Mouse (Mus musculus) limb, embryonic 10.5 days (tissue): ENCODE data around the gene Zfyve19. TPM values are rescaled to one million over a fixed set of nuclear protein-coding genes. Genes with fewer than 3 reads are reported as not detected.

Experiments
- DNase-seq: peaks from one replicate; pipeline ENCODE4 v3.0.0-alpha.2; 2017; ENCODE audit warnings: low spot score
- H3K27ac ChIP-seq: fragments of 300-500 bp; sonication (generic); 2 replicates; pipeline ENCODE4 v1.5.1; 2016; ENCODE audit warnings: mild to moderate bottlenecking
- H3K27me3 ChIP-seq: fragments of 300-500 bp; sonication (generic); 2 replicates; pipeline ENCODE4 v1.6.1; 2016; ENCODE audit warnings: low read depth, mild to moderate bottlenecking; ENCODE audit not compliant: poor library complexity, severe bottlenecking
- H3K36me3 ChIP-seq: fragments of 300-500 bp; sonication (generic); 2 replicates; pipeline ENCODE4 v1.6.1; 2016; ENCODE audit warnings: mild to moderate bottlenecking, moderate library complexity
- H3K4me1 ChIP-seq: fragments of 300-500 bp; sonication (generic); 2 replicates; pipeline ENCODE4 v1.6.1; 2016
- H3K4me3 ChIP-seq: fragments of 300-500 bp; sonication (generic); 2 replicates; pipeline ENCODE4 v1.5.1; 2016; ENCODE audit warnings: mild to moderate bottlenecking, moderate library complexity
- H3K9me3 ChIP-seq: fragments of 300-500 bp; sonication (generic); replicated peaks from 2 replicates; pipeline ENCODE4 v1.6.1; 2016; ENCODE audit warnings: mild to moderate bottlenecking
- WGBS: fragments of 180-500 bp; shearing (Covaris S2); methylation state at CpG from one replicate; pipeline ENCODE4 v1.1.7; 2016; 5-methylcytosine and 5-hydroxymethylcytosine counted together
- polyA plus RNA-seq: library from polyadenylated mRNA; unstranded; fragments of >200 nt; fragmentation: Nextera tagmentation; extraction: Ambion mirVana; gene quantifications from 2 replicates; pipeline ENCODE4 v1.2.1, GENCODE M21; 2016

The Zfyve19 gene
- polyA plus RNA-seq = 62.1 and 64.2 TPM in 2 replicates

DNA sequence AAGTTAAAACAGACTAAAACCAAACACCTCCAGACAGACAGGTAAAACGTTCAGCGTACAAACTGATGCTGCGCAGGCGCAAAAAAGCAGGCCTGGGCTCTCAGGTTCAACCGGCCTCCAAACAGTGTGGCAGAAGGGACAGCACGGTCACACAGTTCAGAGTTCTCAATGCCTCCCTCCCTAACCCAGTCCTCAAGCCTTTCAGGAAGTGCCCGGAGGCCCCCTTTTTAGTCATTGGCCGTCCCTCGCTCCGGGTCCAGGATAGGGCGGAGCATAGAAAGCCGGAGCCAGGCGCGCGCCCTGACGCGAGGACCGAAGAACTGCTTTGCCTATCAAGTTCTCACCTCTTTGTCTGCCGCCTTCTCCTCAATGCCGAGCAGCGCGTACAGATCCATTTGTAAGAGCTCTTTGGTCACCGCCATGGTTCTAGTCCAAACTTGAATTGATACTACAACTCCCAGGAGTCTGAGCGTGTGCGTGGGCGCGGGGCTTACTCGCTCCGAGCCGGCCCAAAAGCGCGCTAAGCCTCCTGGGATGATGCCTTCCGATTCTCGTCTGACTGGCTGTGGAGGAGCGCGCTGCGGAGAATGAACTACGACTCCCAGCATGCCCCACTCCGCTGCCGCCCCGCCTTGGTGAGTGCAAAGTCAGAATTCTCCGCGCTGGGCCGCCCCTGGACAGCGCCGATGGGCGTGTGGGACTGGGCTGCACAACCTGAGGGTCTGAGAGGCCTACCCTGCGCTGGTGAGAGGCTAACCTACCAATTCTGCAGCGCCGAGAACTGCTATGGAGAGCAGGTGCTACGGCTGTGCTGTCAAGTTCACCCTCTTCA lies at the start of gene Zfyve19, which contains the start of gene Dnajc17:
Zfyve19 (plus strand) TSS at position 274 of the 832 bp plus-strand sequence.
Dnajc17 (minus strand) TSS at position 452 of the 832 bp plus-strand sequence.
- under 1% methylated on average over 51 of the region's 51 CpGs for WGBS
- peak; percentile 95 for DNase-seq

DNA sequence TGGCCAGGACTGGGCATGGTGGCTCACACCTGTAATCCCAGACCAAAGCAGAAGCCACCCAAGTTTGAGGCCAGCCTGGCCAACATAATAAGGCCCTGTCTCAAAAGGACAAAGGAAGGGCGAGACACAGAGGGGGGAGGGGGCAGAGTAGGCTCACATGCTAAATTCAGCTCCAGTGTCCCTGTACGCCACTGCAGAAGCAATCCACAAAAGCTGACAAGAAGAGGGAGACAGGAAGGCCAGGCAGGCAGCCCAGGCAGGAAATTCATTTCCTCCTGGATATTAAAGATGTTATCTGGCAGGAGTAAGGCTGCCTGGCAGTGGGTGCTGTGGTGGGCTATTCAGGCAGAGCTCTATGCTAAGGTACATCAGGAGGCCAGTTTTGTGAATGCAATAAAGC lies 47.2 kb upstream of the Zfyve19 start:
- Histone ChIP-seq H3K4me1 (peaks cover 12% of the 10 kb centered on the region), H3K27ac (no peak overlapping the region), H3K36me3 (0 out of 2 replicates have a peak, but pooled peaks cover 3% of the 10 kb centered on the region), H3K4me3 (no peak overlapping the region), H3K27me3 (peaks cover 27% of the 10 kb centered on the region), H3K9me3 (no peaks in the 10 kb centered on the region)
- DNase-seq = no peak
- WGBS = 48% methylated on average over 2 of the region's 2 CpGs

More for the DNA sequence above, at the start of gene Zfyve19, which contains the start of gene Dnajc17:
- peaks cover 32% of the 10 kb centered on the region for H3K36me3 ChIP-seq
- H3K27ac ChIP-seq = peak within 1 kb of the TSS; percentile 93
- no peaks in the 10 kb centered on the region for H3K27me3 ChIP-seq
- H3K9me3 ChIP-seq = no peaks in the 10 kb centered on the region
- H3K4me1 ChIP-seq = peaks cover 25% of the 10 kb centered on the region
- peak within 1 kb of the TSS; percentile 80 for H3K4me3 ChIP-seq

DNA sequence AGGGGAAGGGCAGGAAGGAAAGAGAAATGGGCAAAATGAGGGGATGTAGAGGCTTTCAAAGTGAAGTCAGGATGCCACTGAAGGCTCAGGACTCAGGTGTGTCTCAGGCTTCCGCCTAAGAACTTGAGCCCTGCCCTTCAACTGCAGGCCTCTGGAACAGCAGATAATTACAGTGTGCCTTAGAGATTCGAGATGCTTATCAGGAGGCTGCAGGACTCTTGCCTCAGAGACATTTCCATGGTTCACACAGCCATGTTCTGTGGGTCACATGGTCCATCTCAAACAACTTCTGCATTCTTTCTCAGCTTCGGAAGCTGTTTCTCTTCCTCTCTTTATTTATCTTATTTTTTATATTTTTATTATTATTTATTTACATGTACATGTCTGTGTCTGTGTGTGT lies 45.3 kb upstream of the Zfyve19 start:
- H3K27me3 ChIP-seq = peaks cover 46% of the 10 kb centered on the region
- no peaks in the 10 kb centered on the region for H3K9me3 ChIP-seq
- no peaks in the 10 kb centered on the region for H3K36me3 ChIP-seq
- WGBS = 77% methylated on average over 3 of the region's 3 CpGs
- no peak overlapping the region for H3K27ac ChIP-seq
- no peak overlapping the region for H3K4me3 ChIP-seq
- peaks cover 17% of the 10 kb centered on the region for H3K4me1 ChIP-seq
- no peak for DNase-seq

DNA sequence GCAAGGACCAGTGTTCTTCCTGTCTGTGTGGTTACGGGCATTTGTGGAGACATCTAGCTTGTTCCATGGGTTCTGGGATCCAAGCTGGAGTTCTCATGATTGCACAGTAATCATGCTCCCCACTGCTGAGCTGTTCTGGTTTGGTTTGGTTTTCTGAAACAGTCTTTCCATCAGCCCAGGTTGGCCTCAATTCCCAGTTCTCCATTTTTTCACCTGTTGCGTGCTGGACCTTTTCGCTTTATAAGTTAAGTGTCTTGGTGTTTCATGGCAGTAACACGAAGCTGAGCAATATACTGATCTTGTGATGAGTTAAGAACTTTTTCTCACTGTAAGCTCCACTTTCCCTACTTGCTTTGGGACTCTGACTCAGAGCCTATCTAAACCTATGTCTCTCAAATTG lies 44.4 kb upstream of the Zfyve19 start:
- Histone ChIP-seq H3K9me3 (no peaks in the 10 kb centered on the region), H3K27me3 (peaks cover 54% of the 10 kb centered on the region), H3K36me3 (no peaks in the 10 kb centered on the region), H3K4me3 (no peak overlapping the region), H3K27ac (no peak overlapping the region), H3K4me1 (peaks cover 19% of the 10 kb centered on the region)
- no peak for DNase-seq
- WGBS = 92% methylated on average over 4 of the region's 4 CpGs

DNA sequence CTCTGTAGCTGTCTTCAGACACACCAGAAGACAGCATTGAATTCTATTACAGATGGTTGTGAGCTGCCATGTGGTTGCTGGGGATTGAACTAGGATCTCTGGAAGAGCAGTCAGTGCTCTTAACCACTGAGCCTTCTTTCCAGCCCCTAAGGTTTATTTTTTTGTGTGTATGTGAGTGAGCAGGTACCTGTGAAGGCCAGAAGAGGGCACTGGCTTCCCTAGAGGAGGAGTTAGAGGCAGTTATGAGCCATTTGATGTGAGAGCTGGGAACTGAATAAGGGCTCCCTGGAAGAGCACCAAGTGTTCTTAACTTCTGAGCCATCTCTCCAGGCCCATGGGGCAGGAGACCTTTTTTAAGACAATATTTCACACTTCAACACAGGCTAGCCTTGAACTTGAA lies 43.0 kb upstream of the Zfyve19 start:
- Histone ChIP-seq H3K4me3 (no peak overlapping the region), H3K9me3 (no peaks in the 10 kb centered on the region), H3K4me1 (peaks cover 21% of the 10 kb centered on the region), H3K27me3 (peaks cover 65% of the 10 kb centered on the region), H3K27ac (no peak overlapping the region), H3K36me3 (no peaks in the 10 kb centered on the region)
- no peak for DNase-seq

DNA sequence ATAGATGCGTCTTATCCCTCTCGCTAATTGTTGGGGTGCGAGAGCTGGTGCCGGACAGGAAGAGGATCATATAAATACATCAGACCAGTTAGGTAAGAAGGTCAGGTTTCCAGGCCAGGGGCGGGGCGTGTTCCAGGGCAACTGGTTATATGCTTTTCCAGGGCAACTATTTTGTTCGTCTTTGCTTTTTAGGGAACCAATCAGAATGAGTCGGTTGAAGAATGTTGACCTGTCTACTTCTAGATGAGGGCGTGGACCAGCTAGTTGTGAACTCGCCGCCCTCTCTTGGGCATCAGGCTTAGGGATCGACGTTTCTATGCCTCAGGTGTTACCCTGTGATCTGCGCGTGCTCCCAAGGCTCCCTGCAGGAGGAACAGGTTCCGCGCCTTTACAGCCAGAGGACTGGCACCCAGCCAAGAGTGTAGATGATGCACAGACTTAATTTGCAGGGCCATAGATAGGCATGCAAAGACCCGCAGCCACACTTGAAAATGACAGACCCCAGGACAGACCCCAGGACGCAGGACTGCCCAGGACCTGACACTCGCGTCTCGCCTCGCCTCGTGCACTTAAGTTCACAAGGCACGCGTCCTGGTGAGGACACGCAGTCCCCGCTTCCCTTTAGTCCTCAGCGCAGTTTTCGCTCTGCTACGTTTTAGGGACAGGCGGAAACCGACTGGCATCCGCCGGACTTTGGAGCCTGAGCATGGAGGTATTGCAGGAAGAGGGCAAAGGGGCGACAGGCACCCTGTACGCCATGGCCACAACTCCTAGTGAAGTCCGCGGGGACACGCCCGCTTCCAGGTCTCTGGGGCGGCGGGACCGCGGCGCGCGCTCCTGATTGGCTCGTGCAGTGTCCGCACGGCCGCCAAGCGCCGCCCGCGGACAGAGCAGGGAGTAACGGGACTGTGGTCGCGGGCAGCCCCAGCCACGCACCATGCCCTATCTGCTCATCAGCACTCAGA lies 41.2 kb upstream of the Zfyve19 start, which contains the start of gene Gchfr:
Gchfr (plus strand) TSS at position 873 of the 965 bp plus-strand sequence.
- Histone ChIP-seq H3K4me3 (peak within 1 kb of the TSS; percentile 65), H3K9me3 (no peaks in the 10 kb centered on the region), H3K4me1 (peaks cover 30% of the 10 kb centered on the region), H3K27me3 (peaks cover 65% of the 10 kb centered on the region), H3K36me3 (0 out of 2 replicates have a peak, but pooled peaks cover under 1% of the 10 kb centered on the region), H3K27ac (peak within 1 kb of the TSS; percentile 54)
- under 1% methylated on average over 60 of the region's 60 CpGs for WGBS
- peak; percentile 83 for DNase-seq

DNA sequence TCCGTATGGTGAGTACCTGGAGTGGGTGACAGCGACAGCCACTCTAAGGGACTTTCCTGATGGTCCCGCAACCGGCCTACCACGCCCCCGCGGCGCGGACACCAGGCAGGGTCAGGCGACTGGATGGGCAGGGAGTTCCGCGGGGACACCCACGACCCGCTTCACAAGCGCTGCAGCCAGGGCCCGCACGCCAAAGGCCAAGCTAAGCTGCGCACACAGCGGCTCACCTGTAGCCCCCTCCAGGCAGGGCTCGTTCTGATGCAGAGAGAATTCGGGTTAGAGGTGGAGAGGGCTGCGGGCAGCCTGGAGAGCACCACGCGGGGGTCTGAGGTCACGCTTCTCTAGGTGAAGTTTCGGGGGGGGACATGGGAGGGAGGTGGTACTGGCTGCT lies 40.6 kb upstream of the Zfyve19 start:
- H3K27ac ChIP-seq = peak overlapping the region; percentile 54
- DNase-seq = no peak
- H3K27me3 ChIP-seq = peaks cover 65% of the 10 kb centered on the region
- 0 out of 2 replicates have a peak, but pooled peaks cover 3% of the 10 kb centered on the region for H3K36me3 ChIP-seq
- peaks cover 36% of the 10 kb centered on the region for H3K4me1 ChIP-seq
- H3K4me3 ChIP-seq = peak overlapping the region; percentile 65
- WGBS = 5% methylated on average over 26 of the region's 26 CpGs
- H3K9me3 ChIP-seq = no peaks in the 10 kb centered on the region

DNA sequence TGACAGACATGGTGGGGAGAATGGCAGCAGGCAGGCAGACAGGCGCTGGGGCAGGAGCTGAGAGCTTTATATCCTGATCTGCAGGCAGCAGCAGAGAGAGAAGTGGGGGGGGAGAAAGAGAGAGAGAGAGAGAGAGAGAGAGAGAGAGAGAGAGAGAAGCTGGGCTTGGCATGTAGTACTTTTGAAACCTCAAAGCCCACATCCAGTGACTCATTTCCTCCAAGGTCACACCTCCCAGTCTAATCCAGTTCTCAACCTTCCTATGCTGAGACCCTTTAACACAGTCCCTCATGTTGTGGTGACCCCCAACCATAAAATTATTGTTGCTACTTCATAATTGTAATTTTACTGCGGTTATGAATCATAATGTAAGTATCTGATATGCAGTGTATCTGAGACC lies 38.1 kb upstream of the Zfyve19 start:
- Histone ChIP-seq H3K27me3 (peaks cover 48% of the 10 kb centered on the region), H3K36me3 (peaks cover 3% of the 10 kb centered on the region; the same call in 1 of the 2 replicates), H3K4me3 (no peak overlapping the region), H3K4me1 (peaks cover 60% of the 10 kb centered on the region), H3K9me3 (no peaks in the 10 kb centered on the region), H3K27ac (no peak overlapping the region)
- 74% methylated on average over 2 of the region's 2 CpGs for WGBS
- no peak for DNase-seq

DNA sequence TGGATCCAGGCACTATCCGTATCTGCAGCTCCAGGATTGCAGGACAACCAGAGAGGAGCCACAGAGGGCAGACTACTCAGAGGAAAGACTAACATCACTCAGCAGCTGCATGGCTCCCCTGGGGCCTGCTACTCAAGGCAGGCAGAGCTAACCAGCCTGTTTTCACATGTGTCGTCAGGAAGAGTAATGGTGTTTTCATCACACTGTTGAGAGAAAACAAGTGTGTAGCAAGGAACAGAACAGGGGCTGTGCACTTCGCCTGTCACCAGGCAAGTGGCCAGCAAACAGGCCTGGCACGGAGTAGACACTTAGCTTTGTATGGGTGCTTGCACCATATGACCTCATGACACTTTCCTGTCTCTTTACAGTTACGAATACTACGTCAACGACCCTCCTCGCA lies 36.8 kb upstream of the Zfyve19 start:
- Histone ChIP-seq H3K27ac (no peak overlapping the region), H3K4me1 (peaks cover 63% of the 10 kb centered on the region), H3K36me3 (peaks cover 8% of the 10 kb centered on the region; the same call in 1 of the 2 replicates), H3K4me3 (no peak overlapping the region), H3K27me3 (peaks cover 35% of the 10 kb centered on the region), H3K9me3 (no peaks in the 10 kb centered on the region)
- WGBS = 62% methylated on average over 8 of the region's 8 CpGs
- no peak for DNase-seq

DNA sequence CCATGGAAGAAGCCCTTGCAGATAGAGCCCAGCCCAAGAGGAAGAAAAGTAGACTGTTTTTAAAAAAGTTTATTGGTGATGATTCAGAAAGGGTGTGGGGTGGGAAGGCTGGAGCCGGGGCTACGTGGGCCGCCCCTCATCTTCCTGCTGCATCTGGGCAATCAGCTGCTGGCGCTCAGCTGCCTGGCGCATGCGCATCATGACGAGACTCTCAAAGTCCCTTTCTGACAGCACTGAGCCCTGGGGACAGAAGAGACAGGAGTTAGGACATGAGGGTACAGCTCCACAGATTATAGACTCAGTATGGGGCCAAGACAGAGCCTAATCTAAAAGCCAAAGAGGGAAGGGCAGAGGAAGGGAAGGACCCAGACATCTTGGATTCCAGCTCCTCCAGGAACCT lies 36.0 kb upstream of the Zfyve19 start:
- H3K36me3 ChIP-seq = peaks cover 11% of the 10 kb centered on the region

DNA sequence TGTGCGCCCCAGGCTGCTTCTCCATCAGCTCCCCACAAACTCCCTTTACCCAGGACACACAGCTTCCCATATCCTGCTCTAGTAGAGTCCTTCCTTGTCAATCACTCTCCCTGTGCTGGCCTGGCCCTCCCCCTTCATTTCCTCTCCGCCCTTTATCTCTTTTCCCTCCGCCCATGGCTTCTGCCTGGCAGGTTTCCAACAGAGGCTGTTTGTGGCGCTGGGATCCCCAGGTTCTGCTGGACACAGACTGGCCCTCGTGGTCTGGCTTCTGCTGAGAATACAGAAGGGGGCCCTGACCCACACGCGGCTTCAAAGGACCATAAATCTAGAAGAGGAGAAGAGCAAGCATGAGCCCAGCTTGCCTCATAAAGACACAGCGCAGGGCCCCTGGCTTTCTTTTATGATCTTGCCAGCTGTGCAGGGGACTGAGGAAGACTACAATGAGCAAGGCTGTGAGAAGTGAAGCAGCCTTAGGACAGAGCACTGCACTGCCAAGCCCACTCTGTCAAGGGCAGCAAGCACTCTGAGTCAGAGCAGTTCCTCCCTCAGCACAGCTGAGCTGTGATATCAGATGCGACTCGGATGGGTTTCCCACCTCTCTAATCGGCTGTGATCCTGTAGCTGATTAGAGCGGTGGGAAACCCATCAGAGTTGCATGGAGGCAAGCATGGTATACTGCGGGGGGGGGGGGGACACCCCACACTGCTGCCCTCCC lies 35.4 kb upstream of the Zfyve19 start:
- peak overlapping the region; percentile 8; the same call in 1 of the 2 replicates for H3K4me3 ChIP-seq
- peaks cover 48% of the 10 kb centered on the region for H3K4me1 ChIP-seq
- peak overlapping the region; percentile 62 for H3K27ac ChIP-seq
- WGBS = 18% methylated on average over 13 of the region's 13 CpGs
- H3K9me3 ChIP-seq = no peaks in the 10 kb centered on the region
- peaks cover 16% of the 10 kb centered on the region for H3K36me3 ChIP-seq
- peaks cover 21% of the 10 kb centered on the region for H3K27me3 ChIP-seq
- no peak for DNase-seq

More for the DNA sequence above, 36.0 kb upstream of the Zfyve19 start:
- Histone ChIP-seq H3K27ac (no peak overlapping the region), H3K9me3 (no peaks in the 10 kb centered on the region), H3K4me1 (peaks cover 54% of the 10 kb centered on the region), H3K27me3 (peaks cover 26% of the 10 kb centered on the region), H3K4me3 (no peak overlapping the region)
- DNase-seq = no peak
- WGBS = 86% methylated on average over 7 of the region's 7 CpGs
